Mouse (Mus musculus) brain, embryonic 14.5 days (tissue): ENCODE data around the gene Evc.

Experiments used
- CTCF ChIP-seq: fragments of 200-500 bp; IDR thresholded peaks from 2 replicates; pipeline ENCODE4 v1.5.1; 2012; ENCODE audit warnings: inconsistent platforms, mild to moderate bottlenecking, moderate library complexity, borderline replicate concordance; ENCODE audit not compliant: insufficient read depth, insufficient read length; ENCODE audit errors: extremely low read depth
- POLR2A ChIP-seq: fragments of 200-500 bp; IDR thresholded peaks from 2 replicates; pipeline ENCODE4 v1.6.1; 2012; ENCODE audit warnings: mild to moderate bottlenecking, inconsistent platforms, borderline replicate concordance; ENCODE audit not compliant: poor library complexity, insufficient read depth, insufficient read length, severe bottlenecking; ENCODE audit errors: extremely low read depth

GRCm38 (mm10) chr5:37252101-37252804 lies 84.4 kb downstream of the Evc start:
- TF ChIP-seq POLR2A (no peak), CTCF (no peak)
